ENCODE assay signal across 17 mouse cellular contexts in genomic region chr12:84245683-84246082, GRCm38 (mm10). TPM values are rescaled to one million over a fixed set of nuclear protein-coding genes. Genes with fewer than 3 reads are reported as not detected.
A peak's percentile ranks its signal among the peaks of the same experiment; 100 is the strongest.
DNase-seq lines count a peak whose midpoint lies in the region; TF ChIP-seq lines count a peak whose summit lies in the region.
"Had no signal": no experiment of that assay in that cellular context is flagged by ENCODE, and none has a peak within 500 bp of the region (broad histone marks: within the 10 kb centered on the region; RNA-seq: fewer than 3 reads in every experiment).

No protein-coding gene starts in this region.

- TF ChIP-seq CTCF in cerebellum, adult 2 months (IDR thresholded peaks at IDR 0.05; ENCODE audit: borderline replicate concordance, insufficient read depth, low read depth, low read length) = no peak

- no peak overlapping the region for H3K4me3 ChIP-seq in cerebellum, adult 2 months (replicated peaks; ENCODE audit: insufficient read depth, low read depth, low read length)
- H3K4me3 ChIP-seq: heart, embryonic 13.5 days; lung, embryonic 15.5 days; megakaryocyte, embryonic 14.5 days; neural tube, embryonic 15.5 days had no signal

- H3K4me1 ChIP-seq in cerebellum, adult 2 months (ENCODE audit: control insufficient read depth, insufficient read depth, low read length) = no peaks in the 10 kb centered on the region
- H3K4me1 ChIP-seq: heart, embryonic 13.5 days; lung, embryonic 15.5 days; neural tube, embryonic 15.5 days had no signal

- DNase-seq in CD4-positive, CD25-positive, alpha-beta regulatory T cell, adult 2 months (ENCODE audit: low read depth, low spot score) = peak; percentile 79
- DNase-seq in Muller cell, postnatal 12 days (ENCODE audit: inconsistent ontology term) = peak; percentile 23
- peak; percentile 82 for DNase-seq in naive thymus-derived CD4-positive, alpha-beta T cell, adult 2 months (ENCODE audit: low read depth)
- DNase-seq in thymus, postnatal 14 days = peak; percentile 49
- DNase-seq in kidney, adult 8-10 months = no peak
- DNase-seq in left cerebral cortex, postnatal 10 days (ENCODE audit: extremely low spot score in 1 of 2, low spot score in 2 of 2) = no peak
- DNase-seq in cerebellum, adult 2 months = no peak
- DNase-seq: cerebellum, adult 11-12 months; embryo, embryonic 11 days; forebrain, postnatal 0 days; gastrocnemius, postnatal 10 days; kidney, adult 2 months; right cerebral cortex, adult 18-20 months had no signal

- WGBS in cerebellum, adult 2 months = 66% methylated on average over 5 of the region's 5 CpGs

- intact Hi-C loops in left cerebral cortex, postnatal 10 days (cut with DNase I) = loop anchor here (5.0 kb wide), 1 partner anchor 83 kb away; no protein-coding TSS in a partner anchor

- no peak for TF ChIP-seq POLR2A in cerebellum, adult 2 months (IDR thresholded peaks at IDR 0.05; ENCODE audit: borderline replicate concordance, insufficient read depth, low read length)

- H3K27ac ChIP-seq in cerebellum, adult 2 months (ENCODE audit: insufficient read depth, low read length) = no peak overlapping the region
- H3K27ac ChIP-seq: heart, embryonic 13.5 days; lung, embryonic 15.5 days; neural tube, embryonic 15.5 days had no signal

- no peaks in the 10 kb centered on the region for H3K27me3 ChIP-seq in cerebellum, adult 2 months (ENCODE audit: control insufficient read depth, insufficient read depth, low read length)
- H3K27me3 ChIP-seq: heart, embryonic 13.5 days; lung, embryonic 15.5 days; neural tube, embryonic 15.5 days had no signal

RNA-seq across cellular contexts. Expression of gene Elmsan1, which starts 27.0 kb away (rescaled TPM):
- total RNA-seq in left cerebral cortex, postnatal 10 days (2021) = 10 to 100 TPM; 12.3 to 13.5 TPM
- 8.4 and 9.7 TPM in 2 replicates for polyA plus RNA-seq in cerebellum, adult 2 months (2012; rRNA removed)

RNA-seq across cellular contexts. Expression of gene Ptgr2, which starts 39.3 kb away (rescaled TPM):
- total RNA-seq in left cerebral cortex, postnatal 10 days (2021) = 10 to 100 TPM; 29.7 to 33.7 TPM
- polyA plus RNA-seq in cerebellum, adult 2 months (2012; rRNA removed) = 28.8 and 30.2 TPM in 2 replicates

Comparison
In these comparisons a context has a peak if more than half of its experiments do, and no peak if none do; other contexts are left out.
1. DNase-seq: peak in CD4-positive, CD25-positive, alpha-beta regulatory T cell, adult 2 months (single experiment), Muller cell, postnatal 12 days (single experiment), naive thymus-derived CD4-positive, alpha-beta T cell, adult 2 months (single experiment) and thymus, postnatal 14 days (single experiment); none in kidney, adult 8-10 months (0 of 2), left cerebral cortex, postnatal 10 days (0 of 2) and cerebellum, adult 2 months (0 of 2).